Mouse (Mus musculus) liver, adult 2 months (tissue): ENCODE results near the gene 4933428G20Rik. TPM values are rescaled to one million over a fixed set of nuclear protein-coding genes. Genes with fewer than 3 reads are reported as not detected.

Experiments
- DNase-seq: peaks from one replicate; pipeline ENCODE4 v3.0.0-alpha.2; 2011; ENCODE audit warnings: low read depth, low spot score; ENCODE audit errors: extremely low read depth
- H3K27ac ChIP-seq: fragments of 200-500 bp; replicated peaks from 2 replicates; pipeline ENCODE4 v1.5.1; 2012; ENCODE audit warnings: low read depth, mild to moderate bottlenecking, control low read depth, inconsistent platforms, low read length; ENCODE audit not compliant: insufficient read depth
- H3K27me3 ChIP-seq: fragments of 200-500 bp; 2 replicates; pipeline ENCODE4 v1.6.1; 2012; ENCODE audit warnings: mild to moderate bottlenecking, moderate library complexity, low read length, inconsistent platforms; ENCODE audit not compliant: control insufficient read depth, insufficient read depth
- H3K36me3 ChIP-seq: fragments of 200-500 bp; 2 replicates; pipeline ENCODE4 v1.6.1; 2012; ENCODE audit warnings: low read length, inconsistent platforms; ENCODE audit not compliant: control insufficient read depth, insufficient read depth
- H3K4me1 ChIP-seq: fragments of 200-500 bp; 2 replicates; pipeline ENCODE4 v1.6.1; 2011; ENCODE audit warnings: low read length; ENCODE audit not compliant: control insufficient read depth, insufficient read depth
- H3K4me3 ChIP-seq: fragments of 200-500 bp; 2 replicates; pipeline ENCODE4 v1.5.1; 2011; ENCODE audit warnings: low read depth, mild to moderate bottlenecking, control low read depth, low read length, moderate library complexity; ENCODE audit not compliant: insufficient read depth
- H3K79me2 ChIP-seq: fragments of 200-500 bp; 2 replicates; pipeline ENCODE4 v1.6.1; 2012; ENCODE audit warnings: inconsistent platforms, mild to moderate bottlenecking, low read length, moderate library complexity; ENCODE audit not compliant: control insufficient read depth, insufficient read depth
- H3K9ac ChIP-seq: fragments of 200-500 bp; 2 replicates; pipeline ENCODE4 v1.6.1; 2012; ENCODE audit warnings: low read depth, mild to moderate bottlenecking, control low read depth, inconsistent platforms, low read length
- CTCF ChIP-seq: fragments of 200-500 bp; IDR thresholded peaks from 2 replicates; pipeline ENCODE4 v1.5.1; 2011; ENCODE audit warnings: low read depth, low read length, control low read depth
- POLR2A ChIP-seq: fragments of 200-500 bp; IDR thresholded peaks from 2 replicates; pipeline ENCODE4 v1.6.1; 2011; ENCODE audit warnings: low read length, control low read depth; ENCODE audit not compliant: insufficient read depth; ENCODE audit errors: extremely low read depth
- WGBS: fragments of 180-500 bp; shearing (Covaris S2); methylation state at CpG from one replicate; pipeline ENCODE4 v1.1.7; 2018; 5-methylcytosine and 5-hydroxymethylcytosine counted together
- polyA plus RNA-seq: library from polyadenylated mRNA; depleted of rRNA; stranded (reverse); fragments of >200 nt; gene quantifications from 2 replicates; pipeline ENCODE4 v1.2.3, GENCODE M21; 2012
- total RNA-seq: library from RNA; depleted of rRNA; stranded (reverse); fragments of >200 nt; gene quantifications from 2 replicates; pipeline ENCODE4 v1.2.3, GENCODE M21; 2014

4933428G20Rik gene
- total and polyA plus RNA-seq, 2 experiments: not detected

- WGBS: 71% methylated on average over 5 of the region's 5 CpGs
- no peaks in the 10 kb centered on the region for H3K79me2 ChIP-seq
- peaks cover 11% of the 10 kb centered on the region for H3K27me3 ChIP-seq
- H3K9ac ChIP-seq: no peak overlapping the region
- no peak overlapping the region for H3K4me3 ChIP-seq
- H3K4me1 ChIP-seq: no peaks in the 10 kb centered on the region; the same call in 1 of the 2 replicates
- TF ChIP-seq POLR2A: no peak
- TF ChIP-seq CTCF: no peak
- H3K27ac ChIP-seq: no peak overlapping the region
- DNase-seq: no peak
- H3K36me3 ChIP-seq: no peaks in the 10 kb centered on the region
These were observed 39.5 kb upstream of the 4933428G20Rik start for GRCm38 (mm10) chr11:97539622-97540021.

GRCm38 (mm10) chr11:97537580-97538089 lies 37.5 kb upstream of the 4933428G20Rik start:
- H3K79me2 ChIP-seq: no peaks in the 10 kb centered on the region
- peaks cover 15% of the 10 kb centered on the region for H3K27me3 ChIP-seq
- H3K4me1 ChIP-seq: peaks cover 1% of the 10 kb centered on the region; the same call in 1 of the 2 replicates
- no peak overlapping the region for H3K27ac ChIP-seq
- WGBS: 63% methylated on average over 12 of the region's 12 CpGs
- H3K36me3 ChIP-seq: no peaks in the 10 kb centered on the region
- H3K9ac ChIP-seq: no peak overlapping the region
- no peak for DNase-seq
- TF ChIP-seq POLR2A: no peak
- TF ChIP-seq CTCF: no peak
- H3K4me3 ChIP-seq: no peak overlapping the region

- Histone ChIP-seq H3K4me3 (no peak overlapping the region), H3K9ac (no peak overlapping the region), H3K4me1 (peaks cover 8% of the 10 kb centered on the region), H3K36me3 (no peaks in the 10 kb centered on the region), H3K27me3 (peaks cover 15% of the 10 kb centered on the region), H3K79me2 (no peaks in the 10 kb centered on the region), H3K27ac (no peak overlapping the region)
- TF ChIP-seq POLR2A (no peak), CTCF (no peak)
- 5% methylated on average over 36 of the region's 36 CpGs for WGBS
- DNase-seq: no peak
These were observed 36.9 kb upstream of the 4933428G20Rik start for GRCm38 (mm10) chr11:97536835-97537579.

- peaks cover 15% of the 10 kb centered on the region for H3K27me3 ChIP-seq
- 16% methylated on average over 35 of the region's 35 CpGs for WGBS
These were observed 36.1 kb upstream of the 4933428G20Rik start for GRCm38 (mm10) chr11:97536083-97536747.

GRCm38 (mm10) chr11:97535660-97536059 lies 35.5 kb upstream of the 4933428G20Rik start:
- 49% methylated on average over 5 of the region's 5 CpGs for WGBS
- Histone ChIP-seq H3K4me1 (peaks cover 10% of the 10 kb centered on the region), H3K36me3 (no peaks in the 10 kb centered on the region), H3K27ac (no peak overlapping the region), H3K4me3 (no peak overlapping the region), H3K9ac (no peak overlapping the region), H3K27me3 (peaks cover 15% of the 10 kb centered on the region), H3K79me2 (no peaks in the 10 kb centered on the region)
- no peak for DNase-seq
- no peak for TF ChIP-seq CTCF
- TF ChIP-seq POLR2A: no peak

More at GRCm38 (mm10) chr11:97536083-97536747, 36.1 kb upstream of the 4933428G20Rik start:
- H3K4me1 ChIP-seq: peaks cover 10% of the 10 kb centered on the region
- no peak overlapping the region for H3K4me3 ChIP-seq
- H3K36me3 ChIP-seq: no peaks in the 10 kb centered on the region
- no peaks in the 10 kb centered on the region for H3K79me2 ChIP-seq
- no peak overlapping the region for H3K9ac ChIP-seq
- no peak overlapping the region for H3K27ac ChIP-seq
- no peak for DNase-seq
- no peak for TF ChIP-seq POLR2A
- TF ChIP-seq CTCF: no peak

- Histone ChIP-seq H3K27ac (no peak overlapping the region), H3K27me3 (peaks cover 15% of the 10 kb centered on the region), H3K36me3 (no peaks in the 10 kb centered on the region), H3K4me3 (no peak overlapping the region), H3K79me2 (no peaks in the 10 kb centered on the region), H3K9ac (no peak overlapping the region), H3K4me1 (peaks cover 10% of the 10 kb centered on the region)
- TF ChIP-seq CTCF: no peak
- no peak for TF ChIP-seq POLR2A
- no peak for DNase-seq
- WGBS: 34% methylated on average over 5 of the region's 5 CpGs
These were observed 35.1 kb upstream of the 4933428G20Rik start for GRCm38 (mm10) chr11:97535308-97535630.
